Mouse (Mus musculus) ES-E14 (cell line): ENCODE measurements at regions not wholly inside any gene's neighbourhood (a gene's known extent, or its start where the extent isn't known, plus 50 kb on each side); places are given as distances from the start of the nearest gene placed in this dataset.

ENCODE experiments used
- DNase-seq: peaks from one replicate; pipeline ENCODE4 v3.0.0-alpha.2; 2013; ENCODE audit warnings: low read depth, low spot score
- H3K27ac ChIP-seq: 2 replicates; pipeline ENCODE4 v1.5.1; 2012; ENCODE audit warnings: low read depth, mild to moderate bottlenecking, low read length, moderate library complexity, mixed read lengths; ENCODE audit not compliant: poor library complexity, insufficient read depth, severe bottlenecking
- H3K36me3 ChIP-seq: 2 replicates; pipeline ENCODE4 v1.6.1; 2012; ENCODE audit warnings: mild to moderate bottlenecking, low read length, moderate library complexity, mixed read lengths; ENCODE audit not compliant: control insufficient read depth, poor library complexity, insufficient read depth, severe bottlenecking
- H3K4me1 ChIP-seq, 2 experiments: fragments of 150-350 bp in 1 of 2; sonication (generic) in 1 of 2; 2 replicates each; pipeline ENCODE4 v1.6.1; 2012; ENCODE audit warnings: low read length in 2 of 2, mild to moderate bottlenecking in 1 of 2, mixed read lengths in 1 of 2; ENCODE audit not compliant: control insufficient read depth in 2 of 2, insufficient read depth in 2 of 2, poor library complexity in 1 of 2
- H3K4me3 ChIP-seq, 2 experiments: fragments of 150-350 bp in 1 of 2; sonication (generic) in 1 of 2; 2 replicates each; pipeline ENCODE4 v1.5.1; 2012; ENCODE audit warnings: low read length in 2 of 2, low read depth in 1 of 2, mild to moderate bottlenecking in 1 of 2, mixed read lengths in 1 of 2; ENCODE audit not compliant: insufficient read depth in 1 of 2, poor library complexity in 1 of 2, severe bottlenecking in 1 of 2
- H3K9ac ChIP-seq: 2 replicates; pipeline ENCODE4 v1.6.1; 2012; ENCODE audit warnings: low read depth, mild to moderate bottlenecking, low read length, mixed read lengths; ENCODE audit not compliant: poor library complexity, insufficient read depth, severe bottlenecking
- H3K9me3 ChIP-seq: fragments of 150-350 bp; sonication (generic); 2 replicates; pipeline ENCODE4 v1.6.1; 2012; ENCODE audit warnings: low read depth, mild to moderate bottlenecking, low read length; ENCODE audit not compliant: control insufficient read depth, insufficient read depth
- CHD2 ChIP-seq: IDR thresholded peaks from 2 replicates; pipeline ENCODE4 v1.6.1; 2014; ENCODE audit warnings: mild to moderate bottlenecking, low read depth, low read length, inconsistent platforms
- HCFC1 ChIP-seq: IDR thresholded peaks from 2 replicates; pipeline ENCODE4 v1.6.1; 2012; ENCODE audit warnings: low read length, inconsistent platforms, borderline replicate concordance; ENCODE audit not compliant: insufficient read depth
- MAFK ChIP-seq: IDR thresholded peaks from 2 replicates; pipeline ENCODE4 v1.6.1; 2014; ENCODE audit warnings: mild to moderate bottlenecking, low read depth, low read length, inconsistent platforms; ENCODE audit not compliant: insufficient read depth
- ZC3H11A ChIP-seq: IDR thresholded peaks from 2 replicates; pipeline ENCODE4 v1.6.1; 2012; ENCODE audit warnings: low read depth, mild to moderate bottlenecking, inconsistent platforms, low read length, borderline replicate concordance
- ZNF384 ChIP-seq: IDR thresholded peaks from 2 replicates; pipeline ENCODE4 v1.6.1; 2012; ENCODE audit warnings: low read depth, low read length, inconsistent platforms
- in situ Hi-C, 2 experiments: fragments of 600-800 bp; cut with MboI; formaldehyde crosslinking; loops; one replicate each; pipeline ENCODE4 v1.15.1; 2025; ENCODE audit warnings: low sequenced_read_pairs in 2 of 2, inconsistent platforms in 1 of 2; ENCODE audit not compliant: unreplicated experiment in 2 of 2

DNA sequence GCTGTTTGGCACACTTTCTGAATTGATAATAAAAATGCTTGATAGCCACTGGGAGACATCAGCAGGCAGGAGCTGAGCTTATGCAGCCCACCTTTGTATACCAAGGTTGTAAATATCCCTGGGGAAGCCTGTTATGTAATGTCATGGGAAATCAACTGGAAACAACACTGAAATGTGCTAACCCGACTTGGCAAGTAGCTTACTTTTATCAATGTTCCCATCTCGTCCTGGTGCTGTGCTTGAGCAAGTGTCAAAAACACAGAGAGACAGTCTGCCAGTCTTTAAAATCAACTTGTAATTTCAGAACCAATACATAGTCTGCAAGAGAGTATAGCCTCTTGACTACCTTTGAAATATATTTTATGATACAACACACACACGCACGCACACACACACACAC, 391.7 kb upstream of the Fam241a start:
- Histone ChIP-seq H3K9me3 (no peaks in the 10 kb centered on the region), H3K4me1 (no peaks in the 10 kb centered on the region), H3K4me3 (no peak overlapping the region), H3K36me3 (no peaks in the 10 kb centered on the region), H3K27ac (no peak overlapping the region), H3K9ac (no peak overlapping the region)
- DNase-seq, result no peak
- in situ Hi-C loops, result no loop called here
- TF ChIP-seq HCFC1 (no peak), ZNF384 (no peak), ZC3H11A (no peak), CHD2 (no peak), MAFK (no peak)

DNA sequence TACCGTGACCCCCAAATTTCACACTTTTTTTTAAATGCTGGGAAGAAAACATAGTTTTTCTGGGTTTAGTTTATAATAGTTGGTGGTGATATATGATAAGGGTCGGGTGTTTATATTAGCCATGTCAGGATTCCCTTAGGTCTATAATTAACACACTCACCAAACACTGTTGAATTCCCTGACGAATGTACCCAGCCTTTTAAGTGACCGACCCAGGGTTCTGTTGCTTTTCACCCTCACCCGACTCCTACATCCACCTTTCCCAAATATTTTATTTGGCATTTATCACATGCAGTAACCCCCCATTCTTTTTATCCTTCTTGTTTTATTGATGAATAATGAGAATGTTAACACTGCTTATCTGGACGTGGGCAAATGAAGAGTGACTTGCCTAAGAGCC, 389.1 kb upstream of the Fam241a start:
- Histone ChIP-seq H3K9me3 (no peaks in the 10 kb centered on the region), H3K9ac (no peak overlapping the region), H3K27ac (no peak overlapping the region), H3K4me1 (no peaks in the 10 kb centered on the region), H3K4me3 (no peak overlapping the region), H3K36me3 (no peaks in the 10 kb centered on the region)
- DNase-seq, result no peak
- TF ChIP-seq MAFK (no peak), CHD2 (no peak), HCFC1 (no peak), ZNF384 (no peak), ZC3H11A (no peak)
- in situ Hi-C loops, result no loop called here

DNA sequence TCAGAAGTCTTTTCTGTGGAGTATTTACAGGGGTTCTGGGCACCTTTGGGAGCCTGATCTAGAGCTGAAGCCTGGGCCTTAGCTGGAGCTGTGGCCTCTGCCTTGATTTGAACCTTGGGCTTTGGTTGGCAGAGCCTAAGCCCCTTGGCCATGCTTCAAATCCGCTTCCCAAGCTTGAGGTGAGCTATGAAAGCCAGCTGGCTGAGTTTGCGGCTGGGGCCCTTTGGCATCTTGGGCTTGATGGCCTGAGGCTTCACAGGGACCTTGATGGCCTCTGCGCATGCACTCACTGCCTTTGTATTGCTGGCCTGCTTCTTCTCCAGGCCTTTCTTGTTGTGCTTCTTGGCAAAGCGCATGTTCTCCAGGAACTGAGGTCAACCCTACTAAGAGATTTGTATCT, 384.5 kb upstream of the Fam241a start:
- DNase-seq, result no peak
- TF ChIP-seq ZC3H11A (no peak), MAFK (no peak), ZNF384 (no peak), HCFC1 (no peak), CHD2 (no peak)
- Histone ChIP-seq H3K27ac (no peak overlapping the region), H3K4me3 (no peak overlapping the region), H3K4me1 (no peaks in the 10 kb centered on the region), H3K36me3 (no peaks in the 10 kb centered on the region), H3K9me3 (no peaks in the 10 kb centered on the region), H3K9ac (no peak overlapping the region)
- in situ Hi-C loops, result no loop called here

DNA sequence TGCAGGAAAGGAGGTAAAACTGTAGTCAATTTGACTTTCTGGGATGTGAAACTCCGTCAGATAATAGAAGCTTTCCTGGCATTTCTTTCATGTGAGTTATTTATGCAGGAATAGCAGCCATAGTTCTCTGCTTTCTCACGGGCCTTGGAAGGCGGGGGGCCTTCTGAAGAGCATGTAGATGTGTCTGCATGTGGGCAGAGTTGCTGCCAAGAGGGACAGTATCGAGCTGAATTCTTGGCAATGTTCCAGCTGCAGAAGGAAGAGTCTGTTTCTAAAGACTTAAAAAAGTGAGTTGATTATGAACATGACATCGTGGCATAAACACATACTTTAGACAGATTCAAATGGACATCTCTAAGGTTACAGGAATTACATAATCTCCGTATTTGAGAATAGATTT, 374.5 kb upstream of the Fam241a start:
- Histone ChIP-seq H3K9me3 (no peaks in the 10 kb centered on the region), H3K4me3 (no peak overlapping the region), H3K9ac (no peak overlapping the region), H3K4me1 (no peaks in the 10 kb centered on the region), H3K27ac (no peak overlapping the region), H3K36me3 (no peaks in the 10 kb centered on the region)
- TF ChIP-seq ZNF384 (no peak), CHD2 (no peak), ZC3H11A (no peak), HCFC1 (no peak), MAFK (no peak)
- DNase-seq, result no peak
- in situ Hi-C loops, result no loop called here

DNA sequence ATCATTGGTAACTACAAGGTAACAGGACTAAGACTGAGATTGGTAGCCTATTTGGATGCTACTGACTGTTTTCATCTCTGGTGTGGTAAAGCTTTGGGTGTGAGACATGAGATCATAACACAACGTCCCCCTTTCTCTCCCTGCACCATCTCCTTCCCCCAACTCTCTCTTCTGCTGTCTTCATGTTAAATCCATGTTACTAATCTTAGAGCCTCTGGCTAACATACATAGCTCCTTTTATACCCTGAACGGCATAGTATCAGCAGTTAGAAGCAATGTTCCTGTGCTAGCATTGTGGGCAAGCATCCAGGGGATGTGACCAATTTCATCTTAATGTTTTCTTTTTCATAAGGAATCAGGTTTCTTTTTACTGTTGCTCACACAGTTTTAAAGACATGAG, 365.1 kb upstream of the Fam241a start:
- Histone ChIP-seq H3K36me3 (no peaks in the 10 kb centered on the region), H3K9me3 (no peaks in the 10 kb centered on the region), H3K9ac (no peak overlapping the region), H3K27ac (no peak overlapping the region), H3K4me3 (no peak overlapping the region), H3K4me1 (no peaks in the 10 kb centered on the region)
- no peak for DNase-seq
- in situ Hi-C loops, result no loop called here
- TF ChIP-seq HCFC1 (no peak), ZC3H11A (no peak), MAFK (no peak), ZNF384 (no peak), CHD2 (no peak)
